Mouse (Mus musculus) intestine, embryonic 15.5 days (tissue): Measurements from ENCODE around the gene G6pc3. TPM values are rescaled to one million over a fixed set of nuclear protein-coding genes. Genes with fewer than 3 reads are reported as not detected.

Source experiments
- ATAC-seq: fragments of 200-750 bp; cut with Nextera tagmentation; 2 replicates; pipeline ENCODE4 v1.8.0; 2017; ENCODE audit warnings: moderate TSS enrichment, moderate library complexity
- H3K27ac ChIP-seq: fragments of 300-500 bp; sonication (generic); 2 replicates; pipeline ENCODE4 v1.5.1; 2015; ENCODE audit warnings: mild to moderate bottlenecking, inconsistent platforms
- H3K27me3 ChIP-seq: fragments of 300-500 bp; sonication (generic); replicated peaks from 2 replicates; pipeline ENCODE4 v1.6.1; 2015; ENCODE audit warnings: inconsistent platforms
- H3K36me3 ChIP-seq: fragments of 300-500 bp; sonication (generic); 2 replicates; pipeline ENCODE4 v1.6.1; 2015; ENCODE audit warnings: inconsistent platforms
- H3K4me1 ChIP-seq: fragments of 300-500 bp; sonication (generic); replicated peaks from 2 replicates; pipeline ENCODE4 v1.6.1; 2015; ENCODE audit warnings: inconsistent platforms
- H3K4me2 ChIP-seq: fragments of 300-500 bp; sonication (generic); replicated peaks from 2 replicates; pipeline ENCODE4 v1.6.1; 2015; ENCODE audit warnings: mild to moderate bottlenecking, inconsistent platforms
- H3K4me3 ChIP-seq: fragments of 300-500 bp; sonication (generic); replicated peaks from 2 replicates; pipeline ENCODE4 v1.5.1; 2015; ENCODE audit warnings: inconsistent platforms
- H3K9ac ChIP-seq: fragments of 300-500 bp; sonication (generic); 2 replicates; pipeline ENCODE4 v1.6.1; 2015; ENCODE audit warnings: inconsistent platforms
- H3K9me3 ChIP-seq: fragments of 300-500 bp; sonication (generic); 2 replicates; pipeline ENCODE4 v1.6.1; 2016; ENCODE audit warnings: inconsistent platforms
- WGBS: fragments of 180-500 bp; shearing (Covaris S2); methylation state at CpG from one replicate; pipeline ENCODE4 v1.1.7; 2015; 5-methylcytosine and 5-hydroxymethylcytosine counted together
- polyA plus RNA-seq: library from polyadenylated mRNA; unstranded; fragments of >200 nt; fragmentation: Nextera tagmentation; extraction: Ambion mirVana; gene quantifications from 2 replicates; pipeline ENCODE4 v1.2.1, GENCODE M21; 2015

Gene G6pc3
- polyA plus RNA-seq, 1 experiment from 2014 or later = 31.1 TPM

- ATAC-seq = no peak
- Histone ChIP-seq H3K27me3 (no peaks in the 10 kb centered on the region), H3K4me2 (no peak overlapping the region), H3K27ac (no peak overlapping the region), H3K9ac (no peak overlapping the region), H3K4me1 (peaks cover 80% of the 10 kb centered on the region), H3K36me3 (no peaks in the 10 kb centered on the region), H3K9me3 (no peaks in the 10 kb centered on the region), H3K4me3 (no peak overlapping the region)
- 59% methylated on average over 18 of the region's 18 CpGs for whole genome bisulfite sequencing
Measured at GRCm38 (mm10) chr11:102211936-102212341, 22.5 kb downstream of the G6pc3 start.

GRCm38 (mm10) chr11:102214430-102215156, 25.2 kb downstream of the G6pc3 start:
- Histone ChIP-seq H3K4me3 (no peak overlapping the region), H3K4me1 (peaks cover 82% of the 10 kb centered on the region), H3K9me3 (no peaks in the 10 kb centered on the region), H3K27me3 (no peaks in the 10 kb centered on the region), H3K4me2 (peak overlapping the region; percentile 95), H3K9ac (no peak overlapping the region), H3K36me3 (no peaks in the 10 kb centered on the region), H3K27ac (peak overlapping the region; percentile 74)
- WGBS = 27% methylated on average over 10 of the region's 10 CpGs
- ATAC-seq = no peak

GRCm38 (mm10) chr11:102215511-102215910, 26.1 kb downstream of the G6pc3 start:
- no peaks in the 10 kb centered on the region for H3K36me3 ChIP-seq
- no peak for ATAC-seq
- H3K9me3 ChIP-seq = no peaks in the 10 kb centered on the region
- peak overlapping the region; percentile 9 for H3K4me3 ChIP-seq
- H3K9ac ChIP-seq = no peak overlapping the region; the same call in 1 of the 2 replicates
- H3K27ac ChIP-seq = peak overlapping the region; percentile 74
- H3K4me2 ChIP-seq = peak overlapping the region; percentile 95
- no peaks in the 10 kb centered on the region for H3K27me3 ChIP-seq
- peaks cover 83% of the 10 kb centered on the region for H3K4me1 ChIP-seq
- 61% methylated on average over 11 of the region's 11 CpGs for WGBS

- Histone ChIP-seq H3K9me3 (no peaks in the 10 kb centered on the region), H3K27ac (peak overlapping the region; percentile 92), H3K4me1 (peaks cover 82% of the 10 kb centered on the region), H3K27me3 (no peaks in the 10 kb centered on the region), H3K4me3 (peak overlapping the region; percentile 51), H3K4me2 (peak overlapping the region; percentile 95), H3K9ac (no peak overlapping the region; the same call in 1 of the 2 replicates), H3K36me3 (no peaks in the 10 kb centered on the region)
- ATAC-seq = peak; percentile 63
- WGBS = 16% methylated on average over 12 of the region's 12 CpGs
Measured at GRCm38 (mm10) chr11:102216056-102216885, 26.9 kb downstream of the G6pc3 start.

- Histone ChIP-seq H3K4me3 (peak overlapping the region; percentile 51), H3K27ac (peak overlapping the region; percentile 92), H3K4me2 (peak overlapping the region; percentile 95), H3K9me3 (no peaks in the 10 kb centered on the region), H3K27me3 (no peaks in the 10 kb centered on the region), H3K36me3 (no peaks in the 10 kb centered on the region), H3K9ac (peak overlapping the region; percentile 22; the same call in 1 of the 2 replicates), H3K4me1 (peaks cover 80% of the 10 kb centered on the region)
- 33% methylated on average over 5 of the region's 5 CpGs for WGBS
- ATAC-seq = no peak; the same call in 1 of the 2 replicates
Measured at GRCm38 (mm10) chr11:102216886-102217240, 27.4 kb downstream of the G6pc3 start.

- H3K36me3 ChIP-seq = no peaks in the 10 kb centered on the region
- no peak for ATAC-seq
- H3K27me3 ChIP-seq = no peaks in the 10 kb centered on the region
- H3K4me2 ChIP-seq = peak overlapping the region; percentile 95
- H3K27ac ChIP-seq = peak overlapping the region; percentile 92
- WGBS = 51% methylated on average over 6 of the region's 6 CpGs
- H3K9ac ChIP-seq = peak overlapping the region; percentile 68
- no peaks in the 10 kb centered on the region for H3K9me3 ChIP-seq
- H3K4me1 ChIP-seq = peaks cover 81% of the 10 kb centered on the region
- H3K4me3 ChIP-seq = peak overlapping the region; percentile 51
Measured at GRCm38 (mm10) chr11:102217396-102217795, 28.0 kb downstream of the G6pc3 start.

GRCm38 (mm10) chr11:102217876-102218430, 28.5 kb downstream of the G6pc3 start:
- Histone ChIP-seq H3K9me3 (no peaks in the 10 kb centered on the region), H3K4me3 (peak overlapping the region; percentile 51), H3K4me1 (peaks cover 85% of the 10 kb centered on the region), H3K4me2 (peak overlapping the region; percentile 95), H3K27me3 (no peaks in the 10 kb centered on the region), H3K9ac (peak overlapping the region; percentile 68), H3K36me3 (no peaks in the 10 kb centered on the region), H3K27ac (peak overlapping the region; percentile 92)
- 49% methylated on average over 7 of the region's 7 CpGs for WGBS
- no peak for ATAC-seq

GRCm38 (mm10) chr11:102218783-102219182, 29.4 kb downstream of the G6pc3 start:
- H3K27me3 ChIP-seq = no peaks in the 10 kb centered on the region
- H3K9me3 ChIP-seq = no peaks in the 10 kb centered on the region
- peak overlapping the region; percentile 95 for H3K4me2 ChIP-seq
- ATAC-seq = peak; percentile 89
- no peaks in the 10 kb centered on the region for H3K36me3 ChIP-seq
- under 1% methylated on average over 10 of the region's 10 CpGs for WGBS
- peak overlapping the region; percentile 51 for H3K4me3 ChIP-seq
- peak overlapping the region; percentile 92 for H3K27ac ChIP-seq
- H3K9ac ChIP-seq = peak overlapping the region; percentile 68
- peaks cover 87% of the 10 kb centered on the region for H3K4me1 ChIP-seq

GRCm38 (mm10) chr11:102219247-102219993, 30.0 kb downstream of the G6pc3 start:
- WGBS = 51% methylated on average over 14 of the region's 14 CpGs
- Histone ChIP-seq H3K36me3 (no peaks in the 10 kb centered on the region), H3K4me1 (peaks cover 87% of the 10 kb centered on the region), H3K4me3 (peak overlapping the region; percentile 51; the same call in 1 of the 2 replicates), H3K4me2 (peak overlapping the region; percentile 95), H3K27ac (peak overlapping the region; percentile 92), H3K27me3 (no peaks in the 10 kb centered on the region), H3K9ac (peak overlapping the region; percentile 68; the same call in 1 of the 2 replicates), H3K9me3 (no peaks in the 10 kb centered on the region)
- no peak for ATAC-seq

GRCm38 (mm10) chr11:102219994-102220346, 30.6 kb downstream of the G6pc3 start:
- Histone ChIP-seq H3K27ac (peak overlapping the region; percentile 92), H3K27me3 (no peaks in the 10 kb centered on the region), H3K4me2 (no peak overlapping the region), H3K9ac (no peak overlapping the region), H3K4me3 (no peak overlapping the region), H3K4me1 (peaks cover 87% of the 10 kb centered on the region), H3K9me3 (no peaks in the 10 kb centered on the region), H3K36me3 (no peaks in the 10 kb centered on the region)
- WGBS = 42% methylated on average over 4 of the region's 4 CpGs
- no peak for ATAC-seq

GRCm38 (mm10) chr11:102220451-102220850, 31.0 kb downstream of the G6pc3 start:
- WGBS = 49% methylated on average over 6 of the region's 6 CpGs
- H3K4me2 ChIP-seq = no peak overlapping the region
- ATAC-seq = no peak
- no peak overlapping the region for H3K9ac ChIP-seq
- no peaks in the 10 kb centered on the region for H3K36me3 ChIP-seq
- peaks cover 87% of the 10 kb centered on the region for H3K4me1 ChIP-seq
- H3K4me3 ChIP-seq = no peak overlapping the region
- no peaks in the 10 kb centered on the region for H3K27me3 ChIP-seq
- H3K9me3 ChIP-seq = no peaks in the 10 kb centered on the region
- 0 out of 2 replicates have a peak overlapping the region, but pooled peaks have one; percentile 92 for H3K27ac ChIP-seq
